Comparison of ENCODE assay signal across 13 mouse cellular contexts in the genomic region with DNA sequence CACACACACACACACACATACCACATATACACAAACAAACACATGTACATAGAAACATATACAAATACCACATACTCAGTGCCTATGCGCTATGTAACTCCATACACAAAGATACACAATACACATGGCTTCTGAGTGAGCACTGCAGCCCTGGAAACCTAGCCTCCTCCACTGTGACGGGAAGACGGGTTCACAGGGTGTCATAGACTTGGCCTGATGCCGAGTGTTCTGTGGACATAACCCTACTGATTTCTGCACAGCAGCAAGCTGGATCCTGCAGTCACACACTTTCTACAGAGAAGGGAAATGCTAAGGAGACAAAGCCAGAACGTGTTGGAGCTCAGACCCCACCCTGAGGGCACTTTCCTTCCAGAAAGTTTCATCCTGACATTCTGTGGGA. TPM values are rescaled to one million over a fixed set of nuclear protein-coding genes. Genes with fewer than 3 reads are reported as not detected.
DNase-seq lines count a peak whose midpoint lies in the region; ATAC-seq and TF ChIP-seq lines count a peak whose summit lies in the region.
"Had no signal": no experiment of that assay in that cellular context is flagged by ENCODE, and none has a peak within 500 bp of the region (broad histone marks: within the 10 kb centered on the region; RNA-seq: fewer than 3 reads in every experiment).

No protein-coding gene starts in this region.

- TF ChIP-seq EP300 in heart, postnatal 0 days (IDR thresholded peaks at IDR 0.05; ENCODE audit: low read depth) = no peak
- TF ChIP-seq EP300 in lung, postnatal 0 days (IDR thresholded peaks at IDR 0.05) = no peak

- peak; percentile 49; the same call in 1 of the 2 replicates for ATAC-seq in lung, embryonic 15.5 days (ENCODE audit: borderline replicate concordance, extremely low read depth, low FRiP score, low TSS enrichment)
- ATAC-seq in heart, postnatal 0 days (ENCODE audit: insufficient read depth, low read depth) = peak; percentile 47
- peak; percentile 44 for ATAC-seq in lung, postnatal 0 days
- ATAC-seq: Patski had no signal

- no peak overlapping the region for H3K9ac ChIP-seq in lung, embryonic 15.5 days
- no peak overlapping the region for H3K9ac ChIP-seq in heart, postnatal 0 days (replicated peaks; ENCODE audit: low read depth, low read length)
- no peak overlapping the region for H3K9ac ChIP-seq in lung, postnatal 0 days (replicated peaks; ENCODE audit: low read depth)
- H3K9ac ChIP-seq: forebrain, embryonic 13.5 days had no signal

- H3K4me3 ChIP-seq in lung, embryonic 15.5 days = no peak overlapping the region
- H3K4me3 ChIP-seq in heart, postnatal 0 days (ENCODE audit: low read depth, low read length) = no peak overlapping the region
- no peak overlapping the region for H3K4me3 ChIP-seq in lung, postnatal 0 days (ENCODE audit: low read depth, low read length)
- H3K4me3 ChIP-seq: forebrain, embryonic 13.5 days had no signal

- no peak overlapping the region for H3K27ac ChIP-seq in lung, embryonic 15.5 days
- H3K27ac ChIP-seq in heart, postnatal 0 days (ENCODE audit: low read depth) = no peak overlapping the region
- no peak overlapping the region for H3K27ac ChIP-seq in lung, postnatal 0 days (ENCODE audit: low read length)
- H3K27ac ChIP-seq: forebrain, embryonic 13.5 days had no signal

- H3K9me3 ChIP-seq in lung, embryonic 15.5 days = no peaks in the 10 kb centered on the region
- no peaks in the 10 kb centered on the region for H3K9me3 ChIP-seq in heart, postnatal 0 days (replicated peaks; ENCODE audit: control insufficient read depth, low read length)
- H3K9me3 ChIP-seq in lung, postnatal 0 days (ENCODE audit: low read length) = no peaks in the 10 kb centered on the region
- H3K9me3 ChIP-seq: forebrain, embryonic 13.5 days had no signal

- no peaks in the 10 kb centered on the region for H3K36me3 ChIP-seq in lung, embryonic 15.5 days
- H3K36me3 ChIP-seq in heart, postnatal 0 days (replicated peaks; ENCODE audit: control insufficient read depth, insufficient read depth, low read length) = no peaks in the 10 kb centered on the region
- no peaks in the 10 kb centered on the region for H3K36me3 ChIP-seq in lung, postnatal 0 days (ENCODE audit: insufficient read depth, low read length)

- no peak overlapping the region for H3K4me2 ChIP-seq in lung, embryonic 15.5 days
- H3K4me2 ChIP-seq in heart, postnatal 0 days (ENCODE audit: low read depth, low read length) = no peak overlapping the region
- H3K4me2 ChIP-seq in lung, postnatal 0 days (replicated peaks; ENCODE audit: low read depth, low read length) = no peak overlapping the region
- H3K4me2 ChIP-seq: forebrain, embryonic 13.5 days had no signal

- no peaks in the 10 kb centered on the region for H3K4me1 ChIP-seq in lung, embryonic 15.5 days
- H3K4me1 ChIP-seq in heart, postnatal 0 days (ENCODE audit: control insufficient read depth, insufficient read depth) = peaks cover 23% of the 10 kb centered on the region
- H3K4me1 ChIP-seq in lung, postnatal 0 days (ENCODE audit: insufficient read depth, low read depth, low read length) = no peaks in the 10 kb centered on the region
- H3K4me1 ChIP-seq: forebrain, embryonic 13.5 days had no signal

- TF ChIP-seq CTCF in heart, postnatal 0 days (IDR thresholded peaks at IDR 0.05; ENCODE audit: low read depth) = no peak
- TF ChIP-seq CTCF in lung, postnatal 0 days (IDR thresholded peaks at IDR 0.05) = no peak

- H3K27me3 ChIP-seq in lung, embryonic 15.5 days = no peaks in the 10 kb centered on the region
- H3K27me3 ChIP-seq in heart, postnatal 0 days (ENCODE audit: control insufficient read depth, insufficient read depth, low read length) = 0 out of 2 replicates have a peak, but pooled peaks cover 4% of the 10 kb centered on the region
- H3K27me3 ChIP-seq in lung, postnatal 0 days (replicated peaks; ENCODE audit: insufficient read depth, low read length) = no peaks in the 10 kb centered on the region

- peak; percentile 53 for DNase-seq in adrenal gland, postnatal 10 days
- DNase-seq in adrenal gland, adult 18-20 months (ENCODE audit: low spot score in 2 of 2) = no peak
- no peak for DNase-seq in lung, adult 18-20 months
- DNase-seq in heart, postnatal 0 days (ENCODE audit: low spot score) = peak; percentile 54
- DNase-seq in lung, postnatal 0 days (ENCODE audit: low spot score) = peak; percentile 45
- DNase-seq in thymus, postnatal 25 days = no peak
- DNase-seq in T-cell, adult 2 months (ENCODE audit: low spot score) = no peak
- DNase-seq: cerebellum, adult 8-10 months; thymus, postnatal 14 days had no signal

- WGBS in lung, embryonic 15.5 days = 31% methylated on average over 5 of the region's 5 CpGs
- WGBS in heart, postnatal 0 days = 21% methylated on average over 5 of the region's 5 CpGs
- WGBS in lung, postnatal 0 days = 36% methylated on average over 5 of the region's 5 CpGs

RNA-seq across cellular contexts. Expression of gene Cdhr1, which starts 6.6 kb away (rescaled TPM):
- under 1 TPM; 0.15 to 0.30 TPM for total RNA-seq in adrenal gland, postnatal 10 days (2021)
- not detected for total RNA-seq in adrenal gland, adult 18-20 months (2021)
- 0.06 and 0.11 TPM in 2 replicates for polyA plus RNA-seq in lung, embryonic 15.5 days (2015; fragmentation: Nextera tagmentation; extraction: Ambion mirVana)
- total RNA-seq in heart, postnatal 0 days (2014; rRNA removed; ENCODE audit: low replicate concordance) = not detected in 2 replicates
- polyA plus RNA-seq in heart, postnatal 0 days (2015; fragmentation: Nextera tagmentation; extraction: Ambion mirVana) = 0.07 and 0.11 TPM in 2 replicates
- 0.05 and 0.08 TPM in 2 replicates for polyA plus RNA-seq in lung, postnatal 0 days (2015; fragmentation: Nextera tagmentation; extraction: Ambion mirVana)

RNA-seq across cellular contexts. Expression of gene 2610528A11Rik, which starts 9.1 kb away (rescaled TPM):
- 1 to 10 TPM; 1.3 to 1.9 TPM for total RNA-seq in adrenal gland, postnatal 10 days (2021)
- total RNA-seq in adrenal gland, adult 18-20 months (2021) = under 1 TPM in 1 of 2 experiments, not detected in 1; 0.83 TPM
- polyA plus RNA-seq in lung, embryonic 15.5 days (2015; fragmentation: Nextera tagmentation; extraction: Ambion mirVana) = 0.82 and 1.4 TPM in 2 replicates
- total RNA-seq in heart, postnatal 0 days (2014; rRNA removed; ENCODE audit: low replicate concordance) = 3.7 TPM in 1 of 2 replicates, not detected in the other
- polyA plus RNA-seq in heart, postnatal 0 days (2015; fragmentation: Nextera tagmentation; extraction: Ambion mirVana) = 1.2 and 1.3 TPM in 2 replicates
- 0.27 and 0.31 TPM in 2 replicates for polyA plus RNA-seq in lung, postnatal 0 days (2015; fragmentation: Nextera tagmentation; extraction: Ambion mirVana)
- polyA plus RNA-seq: forebrain, embryonic 13.5 days; Patski had no signal

RNA-seq across cellular contexts. Expression of gene Ghitm, which starts 30.3 kb away (rescaled TPM):
- 100 to 1,000 TPM; 681 to 719 TPM for total RNA-seq in adrenal gland, postnatal 10 days (2021)
- 100 to 1,000 TPM; 776 to 801 TPM for total RNA-seq in adrenal gland, adult 18-20 months (2021)
- polyA plus RNA-seq in lung, embryonic 15.5 days (2015; fragmentation: Nextera tagmentation; extraction: Ambion mirVana) = 224 and 227 TPM in 2 replicates
- 257 and 266 TPM in 2 replicates for total RNA-seq in heart, postnatal 0 days (2014; rRNA removed; ENCODE audit: low replicate concordance)
- 454 and 480 TPM in 2 replicates for polyA plus RNA-seq in heart, postnatal 0 days (2015; fragmentation: Nextera tagmentation; extraction: Ambion mirVana)
- 159 and 175 TPM in 2 replicates for polyA plus RNA-seq in lung, postnatal 0 days (2015; fragmentation: Nextera tagmentation; extraction: Ambion mirVana)

RNA-seq across cellular contexts. Expression of gene Lrit2, which starts 37.0 kb away (rescaled TPM):
- total RNA-seq in adrenal gland, postnatal 10 days (2021) = not detected
- not detected for total RNA-seq in adrenal gland, adult 18-20 months (2021)
- not detected in 2 replicates for polyA plus RNA-seq in lung, embryonic 15.5 days (2015; fragmentation: Nextera tagmentation; extraction: Ambion mirVana)
- not detected in 2 replicates for total RNA-seq in heart, postnatal 0 days (2014; rRNA removed; ENCODE audit: low replicate concordance)
- not detected in 2 replicates for polyA plus RNA-seq in heart, postnatal 0 days (2015; fragmentation: Nextera tagmentation; extraction: Ambion mirVana)
- not detected in 2 replicates for polyA plus RNA-seq in lung, postnatal 0 days (2015; fragmentation: Nextera tagmentation; extraction: Ambion mirVana)
- polyA plus RNA-seq: forebrain, embryonic 13.5 days; large intestine, adult 2 months; Patski had no signal

RNA-seq across cellular contexts. Expression of gene Lrit1, which starts 50.1 kb away (rescaled TPM):
- total RNA-seq in adrenal gland, postnatal 10 days (2021) = under 1 TPM in 1 of 2 experiments, not detected in 1; 0.06 TPM
- not detected for total RNA-seq in adrenal gland, adult 18-20 months (2021)
- polyA plus RNA-seq in lung, embryonic 15.5 days (2015; fragmentation: Nextera tagmentation; extraction: Ambion mirVana) = not detected in 2 replicates
- total RNA-seq in heart, postnatal 0 days (2014; rRNA removed; ENCODE audit: low replicate concordance) = not detected in 2 replicates
- polyA plus RNA-seq in heart, postnatal 0 days (2015; fragmentation: Nextera tagmentation; extraction: Ambion mirVana) = not detected in 2 replicates
- not detected in 2 replicates for polyA plus RNA-seq in lung, postnatal 0 days (2015; fragmentation: Nextera tagmentation; extraction: Ambion mirVana)
- polyA plus RNA-seq: forebrain, embryonic 13.5 days; large intestine, adult 2 months; Patski had no signal

Comparison
In these comparisons a context has a peak if more than half of its experiments do, and no peak if none do; other contexts are left out.
1. DNase-seq: peak in adrenal gland, postnatal 10 days (single experiment), heart, postnatal 0 days (single experiment) and lung, postnatal 0 days (single experiment); none in adrenal gland, adult 18-20 months (0 of 2), lung, adult 18-20 months (0 of 2), thymus, postnatal 25 days (single experiment) and T-cell, adult 2 months (single experiment).
2. Peak in every context shown above with its lines, with median percentiles within 50 percentile points of each other: ATAC-seq.